Mouse (Mus musculus) gastrocnemius, adult 2 months (tissue): ENCODE data around the gene Znhit6. TPM values are rescaled to one million over a fixed set of nuclear protein-coding genes. Genes with fewer than 3 reads are reported as not detected.

Source experiments
- DNase-seq: peaks from one replicate; pipeline ENCODE4 v3.0.0; 2022
- H3K27ac ChIP-seq: fragments of 200-600 bp; 2 replicates; pipeline ENCODE4 v1.8.1; 2022; ENCODE audit warnings: mild to moderate bottlenecking
- H3K4me3 ChIP-seq: fragments of 200-600 bp; 2 replicates; pipeline ENCODE4 v1.8.1; 2022; ENCODE audit warnings: mild to moderate bottlenecking, moderate library complexity
- CTCF ChIP-seq: fragments of 200-600 bp; IDR thresholded peaks from 2 replicates; pipeline ENCODE4 v1.8.1; 2022; ENCODE audit warnings: antibody characterized with exemption, mild to moderate bottlenecking, moderate library complexity
- intact Hi-C: fragments of 180-260 bp; cut with DNase I; formaldehyde crosslinking; loops from one replicate; pipeline ENCODE4 v1.15.1; 2025
- long read RNA-seq, 2 experiments: library from polyadenylated mRNA; stranded (forward); transcript quantifications; one replicate each; pipeline ENCODE4 v2.0.0; 2021
- total RNA-seq, 2 experiments: library from RNA; stranded (reverse); gene quantifications; 2 replicates each; pipeline ENCODE4 v1.2.3; 2021

The Znhit6 gene
- total RNA-seq = 10 to 100 TPM; 12.3 to 12.8 TPM
- long read RNA-seq, experiment 1, transcript Znhit6-201 (10 exons, 2,339 nt) = major isoform, 11 of 22 reads
- long read RNA-seq, experiment 1, partial matches to known transcripts = 5 of 22 reads
- long read RNA-seq, experiment 1, other reads (novel, unspliced or antisense) = 4 of 22 reads
- long read RNA-seq, experiment 2, transcript Znhit6-206 (11 exons, 1,127 nt) = major isoform, 5 of 9 reads
- long read RNA-seq, experiment 2, partial matches to known transcripts = 1 of 9 reads
- long read RNA-seq, experiment 2, other reads (novel, unspliced or antisense) = 0 of 9 reads

- Histone ChIP-seq H3K4me3 (peak within 1 kb of the TSS; percentile 78), H3K27ac (peak within 1 kb of the TSS; percentile 86)
- DNase-seq = peak; percentile 94
- intact Hi-C loops = no loop called here
- no peak for TF ChIP-seq CTCF
These were observed at the start of gene Znhit6 for GRCm38 (mm10) chr3:145575743-145576481. Znhit6 (plus strand) TSS chr3:145576205.

GRCm38 (mm10) chr3:145537870-145538269 is 38.1 kb upstream of the Znhit6 start:
- Histone ChIP-seq H3K4me3 (no peak overlapping the region), H3K27ac (no peak overlapping the region)
- TF ChIP-seq CTCF = no peak
- DNase-seq = no peak
- intact Hi-C loops = no loop called here

DNA sequence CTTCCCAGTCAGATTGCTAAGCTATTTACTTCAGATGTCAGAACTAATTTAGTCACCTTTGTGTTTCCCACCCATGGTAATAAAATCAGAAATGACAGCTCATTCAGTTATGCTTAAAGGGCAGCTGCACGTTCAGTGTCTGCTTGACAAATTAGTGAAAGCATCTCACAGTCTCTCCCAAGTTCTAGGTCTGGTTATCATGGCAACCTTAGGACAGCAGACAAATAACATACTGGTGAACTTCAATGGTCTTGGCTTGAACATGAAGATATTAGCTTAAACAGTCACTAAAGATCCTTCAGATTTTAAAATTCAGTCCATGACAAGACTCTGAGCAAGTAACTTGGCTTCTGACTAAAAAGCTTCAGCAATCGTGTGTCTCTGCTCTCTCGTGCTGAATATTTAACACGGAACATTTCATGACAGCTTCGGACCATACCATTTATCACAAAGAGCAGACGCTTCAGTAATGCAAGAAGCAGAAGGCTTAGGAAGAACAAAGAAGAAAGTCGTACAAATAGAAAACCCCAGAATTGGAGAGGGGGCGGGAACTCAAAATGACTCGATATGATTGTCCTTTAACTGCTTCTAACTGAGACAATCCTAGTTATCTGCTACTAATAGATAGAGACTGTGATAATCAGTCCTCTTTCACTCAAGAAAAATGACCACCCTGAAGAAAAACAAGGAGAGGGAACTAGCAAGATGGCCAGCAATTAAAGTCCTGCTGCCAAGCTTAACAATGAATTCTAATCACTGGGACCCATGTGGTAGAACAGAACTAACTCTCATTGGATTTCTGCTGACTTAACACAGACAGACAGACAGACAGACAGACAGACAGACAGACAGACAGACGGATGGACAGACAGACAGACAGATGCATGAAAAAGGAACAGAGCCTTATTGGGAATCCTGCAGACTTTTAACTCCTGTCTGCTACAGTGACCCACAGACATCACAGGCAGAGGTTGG is 27.3 kb upstream of the Znhit6 start:
- Histone ChIP-seq H3K27ac (no peak overlapping the region), H3K4me3 (no peak overlapping the region)
- TF ChIP-seq CTCF = no peak
- no peak for DNase-seq
- intact Hi-C loops = no loop called here

DNA sequence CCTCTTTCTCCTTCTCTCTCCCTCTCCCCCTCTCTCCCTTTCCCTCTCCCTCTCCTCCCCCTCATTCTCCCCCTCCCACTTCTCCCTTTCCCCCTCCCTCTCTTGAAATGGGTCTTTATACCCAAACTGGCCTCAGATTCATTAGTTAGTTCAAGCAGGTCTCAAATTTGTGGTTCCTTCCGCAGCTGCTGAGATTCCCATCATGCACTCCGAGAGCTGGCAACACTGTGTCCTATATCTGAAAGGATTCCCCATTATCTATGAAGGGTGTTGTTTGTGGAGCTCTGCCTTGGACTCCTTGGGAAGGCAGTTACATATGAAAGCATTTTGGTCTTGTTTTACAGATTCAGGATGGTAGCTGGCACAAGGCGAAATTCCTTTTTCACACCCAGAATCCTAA is 25.8 kb upstream of the Znhit6 start:
- H3K27ac ChIP-seq = no peak overlapping the region
- TF ChIP-seq CTCF = no peak
- no peak overlapping the region for H3K4me3 ChIP-seq
- DNase-seq = no peak
- intact Hi-C loops = no loop called here

DNA sequence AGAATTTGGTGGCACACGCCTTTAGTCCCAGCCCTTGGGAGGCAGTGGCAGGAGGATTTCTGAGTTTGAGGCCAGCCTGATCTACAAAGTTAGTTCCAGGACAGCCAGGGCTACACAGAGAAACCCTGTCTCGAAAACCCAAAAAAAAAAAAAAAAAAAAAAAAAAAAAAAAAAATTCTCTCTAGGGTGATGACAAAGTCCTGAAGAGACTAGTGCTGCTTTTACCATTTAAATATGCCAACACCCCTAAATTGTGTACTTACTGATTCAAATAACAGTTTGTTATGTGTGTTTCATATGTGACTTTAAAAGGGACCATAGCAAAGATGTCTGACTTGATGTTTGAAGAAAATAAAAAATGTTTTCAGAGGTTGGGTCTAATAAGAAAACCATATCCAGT is 21.6 kb upstream of the Znhit6 start:
- intact Hi-C loops = no loop called here

DNA sequence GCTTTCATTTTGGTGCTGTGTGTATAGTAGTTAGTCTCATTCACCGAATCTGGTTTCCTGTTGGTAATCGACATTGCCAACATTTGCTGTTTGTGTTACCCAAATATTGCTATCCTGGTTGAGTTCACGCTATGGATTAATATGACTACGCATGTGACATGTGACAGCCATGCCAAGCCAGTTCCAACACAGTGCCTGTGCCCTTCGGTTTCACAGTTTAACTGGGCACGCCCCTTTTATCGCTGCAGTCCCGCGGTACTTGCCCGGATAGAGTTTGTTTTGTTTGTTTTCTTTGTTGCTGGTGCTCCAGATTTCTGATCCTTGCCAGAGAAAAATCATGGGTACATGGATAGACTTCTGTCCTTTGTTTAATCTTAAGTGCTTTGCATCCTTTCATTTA is 19.8 kb upstream of the Znhit6 start:
- no peak overlapping the region for H3K27ac ChIP-seq
- no peak for TF ChIP-seq CTCF
- intact Hi-C loops = no loop called here
- H3K4me3 ChIP-seq = no peak overlapping the region
- DNase-seq = no peak

More for the DNA sequence above, 21.6 kb upstream of the Znhit6 start:
- H3K4me3 ChIP-seq = no peak overlapping the region
- DNase-seq = no peak
- no peak overlapping the region for H3K27ac ChIP-seq
- no peak for TF ChIP-seq CTCF

DNA sequence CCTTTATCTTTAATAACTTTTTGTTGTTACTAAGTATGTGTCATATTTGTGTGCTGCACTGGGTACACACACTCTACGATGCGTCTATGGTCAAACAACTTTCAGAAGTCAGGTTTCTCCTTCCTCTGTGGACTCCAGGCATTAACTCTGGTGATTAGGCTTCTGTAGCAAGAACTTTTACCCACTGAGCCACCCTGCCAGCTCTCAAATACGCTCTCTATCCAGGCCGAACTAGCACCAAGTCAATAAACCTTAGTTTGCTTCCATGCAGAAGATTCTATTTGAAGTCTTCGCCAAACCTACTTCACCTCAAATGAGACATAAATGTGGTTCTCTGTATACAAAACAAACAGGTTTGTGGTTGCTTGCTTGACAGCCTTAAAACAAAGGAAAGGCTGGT is 16.3 kb upstream of the Znhit6 start:
- intact Hi-C loops = no loop called here
- no peak overlapping the region for H3K4me3 ChIP-seq
- no peak overlapping the region for H3K27ac ChIP-seq
- no peak for DNase-seq
- no peak for TF ChIP-seq CTCF

DNA sequence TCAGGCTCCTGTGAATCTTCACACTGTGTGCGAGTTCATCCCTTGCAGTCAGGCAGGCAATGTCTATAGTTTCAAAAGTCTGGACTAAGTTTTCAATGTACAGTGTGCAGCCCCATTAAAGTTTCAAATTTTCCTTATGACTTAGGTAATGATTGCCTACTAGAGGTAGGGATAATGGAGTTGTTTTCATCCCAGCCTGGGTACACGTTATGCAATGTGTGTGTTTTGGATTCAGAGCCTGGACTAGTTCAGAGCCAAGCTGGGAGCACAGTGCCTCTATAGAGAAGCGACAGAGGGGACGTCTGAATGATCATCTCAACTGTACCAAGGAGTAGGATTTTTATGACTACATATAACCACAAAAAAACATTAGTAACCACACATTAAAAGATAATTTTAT is 15.9 kb upstream of the Znhit6 start:
- no peak for TF ChIP-seq CTCF
- intact Hi-C loops = no loop called here
- Histone ChIP-seq H3K4me3 (no peak overlapping the region), H3K27ac (no peak overlapping the region)
- DNase-seq = no peak

- Histone ChIP-seq H3K4me3 (no peak overlapping the region), H3K27ac (no peak overlapping the region)
- DNase-seq = no peak
- intact Hi-C loops = no loop called here
- TF ChIP-seq CTCF = no peak
These were observed 1.5 kb upstream of the Znhit6 start for GRCm38 (mm10) chr3:145574468-145574867.

GRCm38 (mm10) chr3:145575340-145575739 is 665 bp upstream of the Znhit6 start:
- intact Hi-C loops = no loop called here

DNA sequence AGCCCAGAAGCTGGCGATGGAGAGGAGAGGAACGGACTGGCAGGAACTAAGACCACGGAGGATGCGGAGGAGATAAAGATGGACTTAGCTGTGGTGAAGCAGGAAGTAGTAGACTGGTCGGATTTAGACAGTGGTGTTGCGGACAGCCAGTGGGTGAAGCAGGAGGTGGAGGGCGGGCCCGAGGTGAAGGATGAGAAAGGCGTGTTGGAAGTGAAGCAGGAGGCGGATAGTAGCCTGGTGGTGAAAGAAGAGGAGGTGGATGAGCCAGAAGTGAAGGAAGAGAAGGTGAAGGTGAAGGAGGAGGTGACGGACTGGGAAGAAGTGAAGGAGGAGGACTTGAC is 447 bp downstream of the Znhit6 start:
- peak overlapping the region; percentile 78 for H3K4me3 ChIP-seq
- no peak for TF ChIP-seq CTCF
- peak overlapping the region; percentile 86 for H3K27ac ChIP-seq
- no peak for DNase-seq
- intact Hi-C loops = no loop called here

More at GRCm38 (mm10) chr3:145575340-145575739, 665 bp upstream of the Znhit6 start:
- peak overlapping the region; percentile 78; the same call in 1 of the 2 replicates for H3K4me3 ChIP-seq
- no peak for TF ChIP-seq CTCF
- DNase-seq = no peak
- H3K27ac ChIP-seq = no peak overlapping the region

DNA sequence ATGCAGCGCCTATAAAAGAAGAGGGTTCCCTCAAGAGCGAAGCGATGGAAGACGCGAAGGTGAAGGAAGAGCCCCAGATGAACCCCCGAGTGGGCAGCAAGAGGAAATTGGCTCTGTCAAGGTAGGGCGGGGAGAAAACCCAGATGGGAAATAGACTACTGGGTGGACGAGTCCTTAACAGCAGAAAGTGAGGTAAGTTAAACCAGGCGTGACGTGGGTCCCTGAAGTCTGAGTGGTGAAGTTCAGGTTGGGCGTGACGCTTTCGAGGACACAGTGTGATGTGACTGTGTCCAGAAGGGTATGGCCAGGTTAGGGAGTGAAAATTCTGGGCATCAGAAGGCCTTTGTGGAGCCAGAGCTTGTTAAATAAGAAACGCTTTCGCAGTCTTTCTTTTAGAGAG is 871 bp downstream of the Znhit6 start:
- intact Hi-C loops = no loop called here
- Histone ChIP-seq H3K4me3 (peak overlapping the region; percentile 78), H3K27ac (peak overlapping the region; percentile 86; the same call in 1 of the 2 replicates)
- no peak for DNase-seq
- no peak for TF ChIP-seq CTCF
